Mouse (Mus musculus) CD4-positive helper T cell, adult 2 months (primary cell): ENCODE results near the gene Zfp85.
A peak's percentile ranks its signal among the peaks of the same experiment; 100 is the strongest.
"Not testable (repeated sequence)": the region's sequence is repeated elsewhere in the genome, so short reads cannot be mapped to it uniquely, and the experiment has no call there.

Source experiments
- DNase-seq: peaks from one replicate; pipeline ENCODE4 v3.0.0-alpha.2; 2012; ENCODE audit warnings: low read depth, missing footprints, low spot score

The Zfp85 gene

DNA sequence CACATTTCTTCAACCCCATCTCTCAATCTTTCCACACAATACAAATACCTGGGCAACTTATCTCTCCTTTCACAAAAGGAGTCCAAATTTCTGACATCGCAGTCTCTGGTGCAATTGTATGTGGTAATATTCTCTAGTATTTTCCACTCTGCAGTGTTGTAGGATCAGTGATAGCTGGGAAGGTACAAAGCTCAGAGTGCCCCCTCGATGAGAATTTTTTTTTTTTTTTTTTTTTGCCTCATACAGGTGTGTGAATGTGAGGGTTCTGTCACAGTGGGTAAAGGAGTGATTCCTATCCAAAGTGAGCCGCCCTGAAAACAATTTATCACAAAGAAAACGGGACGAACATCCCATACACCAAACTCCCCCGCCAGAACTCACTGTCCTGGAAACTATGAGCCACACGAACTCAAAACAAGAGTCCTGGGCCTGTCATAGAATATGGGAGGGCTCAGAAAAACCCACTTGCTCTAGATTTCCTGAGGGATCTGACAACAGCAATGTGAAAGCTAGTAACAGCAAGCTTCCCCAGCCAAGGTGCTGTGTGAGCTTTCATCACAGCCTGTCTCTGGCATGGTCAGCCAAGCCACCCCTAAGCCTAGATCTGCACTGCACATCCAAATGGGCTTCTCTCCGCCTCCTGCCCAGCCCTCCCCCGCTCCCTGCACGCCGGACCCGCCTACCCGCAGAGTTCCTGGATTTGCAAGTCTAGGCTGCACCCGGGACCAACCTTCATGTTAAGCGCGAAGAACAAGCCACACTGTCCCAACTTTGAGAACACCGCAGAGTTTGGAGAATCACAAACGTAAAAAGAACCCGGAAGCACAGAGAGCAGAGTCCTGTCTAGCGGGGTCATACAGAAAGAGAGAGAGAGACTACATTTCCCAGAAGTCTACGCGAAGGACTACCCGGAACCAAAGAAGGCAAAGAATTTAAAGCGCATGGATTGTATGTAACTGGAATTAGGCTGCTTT, at the start of gene Zfp85:
Gene Zfp85 (minus strand): TSS at position 896 of the 974 bp plus-strand sequence.
- peak; percentile 81 for DNase-seq

GRCm38 (mm10) chr13:67799151-67799550, 44.1 kb upstream of the Zfp85 start:
- DNase-seq = not testable (repeated sequence)

- no peak for DNase-seq
Measured at GRCm38 (mm10) chr13:67798618-67799017, 43.6 kb upstream of the Zfp85 start.

DNA sequence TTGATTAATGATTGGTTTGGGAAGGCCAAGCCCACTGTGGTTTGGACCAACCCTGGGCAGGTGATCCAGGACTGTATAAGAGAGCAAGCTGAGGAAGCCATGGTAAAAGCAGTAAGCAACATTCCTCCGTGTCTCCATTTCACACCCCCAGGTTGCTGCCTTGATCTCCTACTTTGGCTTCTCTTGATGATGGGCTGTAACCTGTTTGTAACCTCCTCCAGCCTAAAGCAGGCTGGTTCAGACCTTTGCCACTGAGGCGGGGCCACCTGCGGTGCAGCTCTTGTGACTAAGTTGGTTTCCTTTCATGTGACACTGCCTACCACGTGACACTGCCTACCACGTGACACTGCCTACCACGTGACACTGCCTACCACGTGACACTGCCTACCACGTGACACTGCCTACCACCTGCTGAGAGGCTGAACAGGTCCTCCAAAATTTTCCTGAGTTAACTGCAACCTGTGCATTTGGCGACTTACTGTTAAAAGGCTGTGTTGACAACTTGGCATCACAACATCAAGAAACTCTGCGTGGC, 37.0 kb upstream of the Zfp85 start:
- DNase-seq = no peak

DNA sequence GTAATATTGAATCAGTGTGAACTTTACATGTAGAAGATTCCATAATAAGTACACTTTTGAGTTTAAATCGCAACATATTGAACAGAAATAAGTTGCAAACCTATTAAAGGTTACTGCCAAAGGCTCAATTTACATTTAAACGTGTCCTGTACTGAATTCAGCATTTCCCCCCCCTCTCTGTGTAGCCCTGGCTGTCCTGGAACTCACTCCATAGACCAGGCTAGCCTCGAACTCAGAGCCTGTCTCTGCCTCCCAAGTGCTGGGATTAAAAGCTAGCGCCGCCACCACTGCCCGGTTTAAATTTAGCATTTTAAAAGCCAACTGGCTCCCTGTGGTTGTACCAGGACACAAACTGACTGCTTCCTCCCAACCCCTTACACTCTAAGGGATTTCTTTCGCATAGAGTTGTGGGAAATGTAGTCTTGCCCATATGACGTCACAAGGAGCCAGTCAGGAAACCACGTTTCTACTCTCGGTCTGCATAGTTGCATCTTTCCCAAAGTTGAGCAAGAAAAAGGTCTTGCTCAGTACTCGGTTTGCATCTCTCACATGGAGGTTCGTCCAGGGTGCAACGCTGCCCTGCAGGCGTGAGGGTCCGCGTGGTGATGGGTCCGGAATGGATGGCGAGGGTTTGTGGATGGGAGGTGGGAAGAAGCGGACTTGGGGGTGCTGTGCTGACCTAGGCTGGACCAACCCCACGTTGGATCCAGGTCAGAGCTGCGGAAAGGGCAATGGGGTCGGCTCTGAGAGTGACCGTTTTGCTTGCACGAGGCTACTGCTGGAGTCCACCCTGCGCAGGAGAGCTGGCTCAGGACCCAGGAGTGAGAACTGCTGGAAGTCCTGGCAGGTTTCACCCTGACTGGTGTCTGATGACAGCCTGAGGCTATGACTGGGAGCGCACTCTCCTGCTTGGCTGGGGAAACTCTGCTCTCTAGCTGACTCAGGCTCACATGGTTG, 24.5 kb upstream of the Zfp85 start, which contains the start of gene Zfp493:
Gene Zfp493 (plus strand): TSS at position 429 of the 957 bp plus-strand sequence.
- DNase-seq = peak; percentile 77

- no peak for DNase-seq
Measured at GRCm38 (mm10) chr13:67763031-67763768, 8.2 kb upstream of the Zfp85 start.

DNA sequence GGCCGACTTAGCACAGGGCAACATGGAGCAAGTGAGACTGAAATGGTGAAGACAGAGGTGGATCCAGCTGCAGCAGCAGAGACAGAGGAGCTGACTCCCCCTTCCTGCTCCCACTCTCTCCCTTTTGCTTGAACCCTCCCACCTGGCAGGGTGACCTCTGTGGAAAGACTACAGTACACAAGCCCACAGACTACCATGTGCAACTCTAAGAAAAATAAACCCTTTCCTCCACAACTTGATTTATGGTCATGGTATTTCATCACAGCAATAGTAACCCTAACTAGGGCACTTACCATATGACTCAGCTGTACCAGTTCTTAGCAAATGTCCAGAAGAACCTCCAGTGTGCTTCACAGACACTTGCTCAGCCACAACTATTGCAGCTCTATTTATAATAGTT, 4.9 kb upstream of the Zfp85 start:
- DNase-seq = no peak

GRCm38 (mm10) chr13:67755761-67756160, 733 bp upstream of the Zfp85 start:
- DNase-seq = no peak

DNA sequence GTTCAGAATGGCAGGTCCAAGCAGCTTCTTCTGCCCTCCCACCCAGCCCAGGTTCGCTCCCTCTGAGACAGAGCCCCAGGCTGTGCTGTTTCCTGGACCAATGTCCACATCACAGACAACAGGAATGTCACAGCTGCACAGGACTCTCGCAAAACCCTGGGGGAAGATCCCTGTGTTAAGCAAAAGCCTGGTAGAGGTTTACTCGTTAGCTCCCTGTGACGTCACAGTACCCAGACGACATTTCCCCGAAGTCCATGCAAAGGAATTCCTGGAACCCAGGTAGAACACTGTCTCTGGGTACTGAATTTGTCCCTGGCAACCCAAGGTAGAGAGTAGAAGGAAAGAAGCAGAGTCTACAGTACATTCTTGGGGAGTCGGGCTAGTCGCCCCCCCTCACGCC, 11.1 kb downstream of the Zfp85 start:
- DNase-seq = no peak

- no peak for DNase-seq
Measured at GRCm38 (mm10) chr13:67742941-67743340, 12.1 kb downstream of the Zfp85 start.

DNA sequence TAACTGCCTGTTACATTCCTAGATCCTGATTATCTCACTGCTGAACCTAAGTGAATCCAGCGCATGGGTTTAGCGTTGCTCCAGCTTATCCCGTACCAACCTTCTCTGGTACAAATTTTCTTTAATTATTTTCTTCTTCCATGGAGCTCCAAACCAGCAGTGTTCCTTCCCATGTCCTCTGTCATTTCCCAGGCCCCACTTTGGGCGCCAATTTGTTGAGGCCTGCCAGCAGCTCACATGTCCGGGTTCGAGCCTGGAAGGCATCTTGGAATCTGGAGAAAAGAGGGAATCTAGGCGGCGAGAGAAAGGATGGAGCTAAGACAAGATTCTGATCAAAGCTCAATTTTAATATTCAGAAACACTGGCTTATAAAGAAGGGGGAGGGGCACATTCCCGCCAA, 20.6 kb downstream of the Zfp85 start:
- DNase-seq = not testable (repeated sequence)

DNA sequence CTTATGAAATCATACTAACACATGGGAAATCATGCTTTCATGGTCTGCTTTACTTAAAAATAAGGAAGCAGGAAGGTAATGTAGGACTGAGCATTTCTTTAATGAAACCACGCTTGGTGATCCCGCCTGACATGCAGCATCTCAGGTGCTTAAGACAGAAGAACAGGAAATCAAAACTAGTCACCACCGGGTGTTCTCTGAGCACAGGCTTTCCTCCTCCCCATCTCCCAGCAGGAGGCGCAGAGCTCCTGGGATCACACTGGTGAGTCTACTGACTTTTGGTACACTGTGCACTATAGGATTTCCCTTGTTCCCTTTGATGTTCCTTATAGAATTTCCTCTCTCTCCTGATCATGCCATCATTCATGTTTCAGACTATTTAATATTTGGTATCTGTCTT, 25.6 kb downstream of the Zfp85 start:
- DNase-seq = peak; percentile 38

- DNase-seq = peak; percentile 66
Measured at GRCm38 (mm10) chr13:67728641-67729318, 26.2 kb downstream of the Zfp85 start, which contains the start of gene Zfp65. TSS of gene Zfp65 (minus strand) at chr13:67729173.

DNA sequence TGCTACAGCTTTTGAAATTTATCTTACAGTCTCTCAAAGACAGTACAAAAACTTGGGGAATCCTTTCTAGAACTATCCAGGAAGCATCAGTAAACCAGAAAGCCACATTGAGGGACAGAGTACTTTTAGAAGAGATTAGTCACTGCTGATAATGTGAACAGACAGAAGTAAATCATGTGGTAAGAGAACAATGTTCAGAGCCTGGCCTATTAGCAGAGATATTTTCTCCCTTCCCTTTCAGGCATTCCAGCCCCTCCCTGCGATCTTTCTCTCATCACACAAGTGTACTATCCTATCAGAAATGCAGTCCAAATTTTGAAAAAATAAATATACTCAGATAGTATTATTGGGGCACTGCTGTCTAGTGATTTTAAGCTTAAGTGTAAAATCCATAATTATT, 26.9 kb downstream of the Zfp85 start:
- DNase-seq = no peak

DNA sequence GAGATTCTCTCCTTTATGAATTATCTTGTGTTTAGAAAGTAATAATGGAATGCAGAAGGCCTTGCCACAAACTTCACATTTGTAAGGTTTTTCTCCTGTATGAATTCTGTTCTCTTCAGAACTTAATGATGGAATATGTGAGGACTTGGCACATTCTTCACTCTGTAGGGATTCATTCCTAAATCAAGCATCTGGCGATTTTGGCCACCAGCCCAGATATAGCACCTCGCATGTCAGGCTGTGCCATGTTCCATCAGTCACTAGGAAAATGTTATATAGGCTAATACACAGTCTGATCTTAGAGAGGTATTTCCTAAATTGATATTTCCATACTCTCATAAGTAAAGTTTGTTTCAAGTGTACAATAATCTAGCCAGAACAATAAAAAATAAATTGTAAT, 29.7 kb downstream of the Zfp85 start:
- DNase-seq = not testable (repeated sequence)

DNA sequence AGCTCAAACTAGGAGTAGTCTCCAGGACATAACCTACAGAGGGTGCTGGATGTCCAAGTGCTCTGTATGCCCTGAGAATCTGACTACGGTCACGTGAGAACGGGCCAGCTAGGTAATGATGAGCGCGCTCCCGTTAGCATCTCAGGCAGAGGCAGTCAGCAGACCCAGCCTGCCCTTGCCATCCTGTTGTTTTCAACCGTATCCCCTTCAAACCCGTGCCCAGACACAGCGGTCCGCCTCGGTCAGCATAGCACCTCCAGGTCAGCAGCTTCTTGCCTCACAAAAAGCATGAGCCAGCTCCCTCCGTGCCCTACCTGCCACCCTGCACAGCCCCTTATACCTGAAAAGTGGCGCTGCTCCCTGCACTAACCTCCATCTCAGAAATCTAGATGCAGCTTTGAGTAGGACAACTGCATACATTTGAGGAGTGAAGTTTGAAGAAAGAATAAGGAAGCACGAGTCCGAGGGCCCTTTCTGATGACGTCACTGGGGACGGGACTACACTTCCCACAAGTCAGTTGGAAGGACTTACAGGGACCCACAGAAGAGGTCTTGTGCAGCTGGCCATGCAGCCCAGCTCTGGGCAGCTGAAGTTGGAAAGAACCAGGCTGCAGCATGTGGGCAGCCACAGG, 31.1 kb downstream of the Zfp85 start:
- DNase-seq = peak; percentile 90
